Mouse (Mus musculus): ENCODE results near the gene Pcf11.

Gene Pcf11

GRCm38 (mm10) chr7:92637021-92637625 lies 32.6 kb downstream of the Pcf11 start, which contains the start of gene Ankrd42:
Gene Ankrd42 (minus strand): TSS chr7:92637142.
- peak; percentile 86 for DNase-seq (ENCODE audit: low read depth)

- DNase-seq (ENCODE audit: low read depth): no peak
Observed at GRCm38 (mm10) chr7:92636295-92637011, 33.3 kb downstream of the Pcf11 start.

- DNase-seq (ENCODE audit: low read depth): no peak
Observed at GRCm38 (mm10) chr7:92630167-92630566, 39.6 kb downstream of the Pcf11 start.

- DNase-seq (ENCODE audit: low read depth): no peak
Observed at GRCm38 (mm10) chr7:92624488-92624887, 45.2 kb downstream of the Pcf11 start.

GRCm38 (mm10) chr7:92610830-92611229 lies 58.9 kb downstream of the Pcf11 start:
- no peak for DNase-seq (ENCODE audit: low read depth)

GRCm38 (mm10) chr7:92604961-92605360 lies 64.8 kb downstream of the Pcf11 start:
- DNase-seq (ENCODE audit: low read depth): no peak

All from c-Kit-positive CD71-negative TER-119-negative erythroid progenitor cells, embryonic 14.5 days (primary cell).